19 mouse cellular contexts compared by ENCODE assay signal in genomic region chr7:65244936-65245335, GRCm38 (mm10).
A peak's percentile ranks its signal among the peaks of the same experiment; 100 is the strongest.
DNase-seq lines count a peak whose midpoint lies in the region; ATAC-seq lines count a peak whose summit lies in the region.
"Had no signal": no experiment of that assay in that cellular context is flagged by ENCODE, and none has a peak within 500 bp of the region (broad histone marks: within the 10 kb centered on the region; RNA-seq: fewer than 3 reads in every experiment).

No protein-coding gene starts in this region.

- no peaks in the 10 kb centered on the region for H3K27me3 ChIP-seq in heart, embryonic 10.5 days (ENCODE audit: insufficient read depth, poor library complexity, severe bottlenecking)
- H3K27me3 ChIP-seq in limb, embryonic 11.5 days (ENCODE audit: control insufficient read depth, insufficient read depth, low read length), result no peaks in the 10 kb centered on the region
- H3K27me3 ChIP-seq in limb, embryonic 10.5 days (ENCODE audit: low read depth, poor library complexity, severe bottlenecking), result no peaks in the 10 kb centered on the region
- H3K27me3 ChIP-seq: embryonic facial prominence, embryonic 12.5 days; forebrain, embryonic 13.5 days; forebrain, embryonic 15.5 days had no signal

- WGBS in heart, embryonic 10.5 days, result 68% methylated on average over 4 of the region's 4 CpGs
- 85% methylated on average over 4 of the region's 4 CpGs for WGBS in limb, embryonic 11.5 days
- WGBS in limb, embryonic 10.5 days, result 88% methylated on average over 4 of the region's 4 CpGs

- H3K4me3 ChIP-seq in heart, embryonic 10.5 days, result no peak overlapping the region
- no peak overlapping the region for H3K4me3 ChIP-seq in limb, embryonic 11.5 days (ENCODE audit: low read depth, low read length)
- H3K4me3 ChIP-seq in limb, embryonic 10.5 days, result no peak overlapping the region
- H3K4me3 ChIP-seq: embryonic facial prominence, embryonic 10.5 days; embryonic facial prominence, embryonic 12.5 days; forebrain, embryonic 13.5 days; forebrain, embryonic 15.5 days had no signal

- no peaks in the 10 kb centered on the region for H3K36me3 ChIP-seq in heart, embryonic 10.5 days
- no peaks in the 10 kb centered on the region for H3K36me3 ChIP-seq in limb, embryonic 11.5 days (ENCODE audit: control insufficient read depth, insufficient read depth, low read length)
- H3K36me3 ChIP-seq in limb, embryonic 10.5 days, result no peaks in the 10 kb centered on the region
- H3K36me3 ChIP-seq: embryonic facial prominence, embryonic 10.5 days; embryonic facial prominence, embryonic 12.5 days; forebrain, embryonic 15.5 days had no signal

- H3K4me1 ChIP-seq in heart, embryonic 10.5 days, result no peaks in the 10 kb centered on the region
- H3K4me1 ChIP-seq in limb, embryonic 11.5 days (ENCODE audit: control insufficient read depth, insufficient read depth, low read length), result no peaks in the 10 kb centered on the region
- no peaks in the 10 kb centered on the region for H3K4me1 ChIP-seq in limb, embryonic 10.5 days
- H3K4me1 ChIP-seq: embryonic facial prominence, embryonic 10.5 days; embryonic facial prominence, embryonic 12.5 days; forebrain, embryonic 13.5 days; forebrain, embryonic 15.5 days had no signal

- intact Hi-C loops in heart, postnatal 14 days (cut with DNase I), result no loop called here

- H3K27ac ChIP-seq in heart, embryonic 10.5 days, result no peak overlapping the region
- no peak overlapping the region for H3K27ac ChIP-seq in limb, embryonic 11.5 days (replicated peaks; ENCODE audit: low read depth, low read length)
- no peak overlapping the region for H3K27ac ChIP-seq in limb, embryonic 10.5 days
- H3K27ac ChIP-seq: embryonic facial prominence, embryonic 10.5 days; embryonic facial prominence, embryonic 12.5 days; forebrain, embryonic 13.5 days; forebrain, embryonic 15.5 days had no signal

- no peak for ATAC-seq in limb, embryonic 11.5 days (ENCODE audit: insufficient number of reproducible peaks, low FRiP score, low TSS enrichment, low read depth)
- no peak for ATAC-seq in monocyte, adult 5-6 weeks (replicated peaks; ENCODE audit: insufficient number of reproducible peaks, low FRiP score, low TSS enrichment, poor library complexity, severe bottlenecking)
- ATAC-seq: forebrain, embryonic 13.5 days; forebrain, embryonic 15.5 days had no signal

- H3K4me2 ChIP-seq in limb, embryonic 11.5 days (ENCODE audit: low read depth, severe bottlenecking), result no peak overlapping the region
- H3K4me2 ChIP-seq: embryonic facial prominence, embryonic 12.5 days; forebrain, embryonic 13.5 days; forebrain, embryonic 15.5 days had no signal

- peak; percentile 56 for DNase-seq in heart, embryonic 10.5 days (ENCODE audit: low spot score)
- DNase-seq in heart, postnatal 14 days, result no peak
- DNase-seq in limb, embryonic 11.5 days (ENCODE audit: low spot score), result peak; percentile 8
- no peak for DNase-seq in limb, embryonic 10.5 days (ENCODE audit: low spot score)
- DNase-seq in testis, postnatal 10 days (ENCODE audit: low spot score), result peak; percentile 22
- DNase-seq in testis, postnatal 14 days (ENCODE audit: low spot score), result peak; percentile 2
- DNase-seq: adrenal gland, adult 2 months; adrenal gland, postnatal 14 days; adrenal gland, postnatal 36 days; cerebellum, adult 11-12 months; cerebellum, adult 2 months; cerebellum, adult 9-10 months; cerebellum, postnatal 10 days; cerebellum, postnatal 25 days had no signal

- no peaks in the 10 kb centered on the region for H3K9me3 ChIP-seq in heart, embryonic 10.5 days
- no peaks in the 10 kb centered on the region for H3K9me3 ChIP-seq in limb, embryonic 11.5 days (ENCODE audit: control insufficient read depth, low read length)
- no peaks in the 10 kb centered on the region for H3K9me3 ChIP-seq in limb, embryonic 10.5 days (replicated peaks)
- H3K9me3 ChIP-seq: embryonic facial prominence, embryonic 10.5 days; embryonic facial prominence, embryonic 12.5 days; forebrain, embryonic 13.5 days; forebrain, embryonic 15.5 days had no signal

- no peak overlapping the region for H3K9ac ChIP-seq in limb, embryonic 11.5 days (ENCODE audit: low read length)
- H3K9ac ChIP-seq: embryonic facial prominence, embryonic 12.5 days; forebrain, embryonic 13.5 days; forebrain, embryonic 15.5 days had no signal

Comparison
In these comparisons a context has a peak if more than half of its experiments do, and no peak if none do; other contexts are left out.
1. DNase-seq: peak in heart, embryonic 10.5 days (single experiment), limb, embryonic 11.5 days (single experiment), testis, postnatal 10 days (single experiment) and testis, postnatal 14 days (single experiment); none in heart, postnatal 14 days (0 of 2) and limb, embryonic 10.5 days (single experiment).